Mouse (Mus musculus) intestine, embryonic 15.5 days (tissue): ENCODE data around the gene Cd59a. TPM values are rescaled to one million over a fixed set of nuclear protein-coding genes. Genes with fewer than 3 reads are reported as not detected.
A peak's percentile ranks its signal among the peaks of the same experiment; 100 is the strongest.

Experiments
- ATAC-seq: fragments of 200-750 bp; cut with Nextera tagmentation; 2 replicates; pipeline ENCODE4 v1.8.0; 2017; ENCODE audit warnings: moderate TSS enrichment, moderate library complexity
- H3K27ac ChIP-seq: fragments of 300-500 bp; sonication (generic); 2 replicates; pipeline ENCODE4 v1.5.1; 2015; ENCODE audit warnings: mild to moderate bottlenecking, inconsistent platforms
- H3K27me3 ChIP-seq: fragments of 300-500 bp; sonication (generic); replicated peaks from 2 replicates; pipeline ENCODE4 v1.6.1; 2015; ENCODE audit warnings: inconsistent platforms
- H3K36me3 ChIP-seq: fragments of 300-500 bp; sonication (generic); 2 replicates; pipeline ENCODE4 v1.6.1; 2015; ENCODE audit warnings: inconsistent platforms
- H3K4me1 ChIP-seq: fragments of 300-500 bp; sonication (generic); replicated peaks from 2 replicates; pipeline ENCODE4 v1.6.1; 2015; ENCODE audit warnings: inconsistent platforms
- H3K4me2 ChIP-seq: fragments of 300-500 bp; sonication (generic); replicated peaks from 2 replicates; pipeline ENCODE4 v1.6.1; 2015; ENCODE audit warnings: mild to moderate bottlenecking, inconsistent platforms
- H3K4me3 ChIP-seq: fragments of 300-500 bp; sonication (generic); replicated peaks from 2 replicates; pipeline ENCODE4 v1.5.1; 2015; ENCODE audit warnings: inconsistent platforms
- H3K9ac ChIP-seq: fragments of 300-500 bp; sonication (generic); 2 replicates; pipeline ENCODE4 v1.6.1; 2015; ENCODE audit warnings: inconsistent platforms
- H3K9me3 ChIP-seq: fragments of 300-500 bp; sonication (generic); 2 replicates; pipeline ENCODE4 v1.6.1; 2016; ENCODE audit warnings: inconsistent platforms
- WGBS: fragments of 180-500 bp; shearing (Covaris S2); methylation state at CpG from one replicate; pipeline ENCODE4 v1.1.7; 2015; 5-methylcytosine and 5-hydroxymethylcytosine counted together
- polyA plus RNA-seq: library from polyadenylated mRNA; unstranded; fragments of >200 nt; fragmentation: Nextera tagmentation; extraction: Ambion mirVana; gene quantifications from 2 replicates; pipeline ENCODE4 v1.2.1, GENCODE M21; 2015

Gene Cd59a
- polyA plus RNA-seq, 1 experiment from 2014 or later = 30.5 TPM

- Histone ChIP-seq H3K36me3 (no peaks in the 10 kb centered on the region), H3K27ac (0 out of 2 replicates have a peak overlapping the region, but pooled peaks have one; percentile 32), H3K27me3 (no peaks in the 10 kb centered on the region), H3K4me1 (peaks cover 11% of the 10 kb centered on the region; the same call in 1 of the 2 replicates), H3K9me3 (no peaks in the 10 kb centered on the region), H3K4me3 (no peak overlapping the region), H3K4me2 (no peak overlapping the region), H3K9ac (no peak overlapping the region)
- peak; percentile 64 for ATAC-seq
- 52% methylated on average over 6 of the region's 6 CpGs for WGBS
These were observed 34.6 kb downstream of the Cd59a start for GRCm38 (mm10) chr2:104130165-104130564.

DNA sequence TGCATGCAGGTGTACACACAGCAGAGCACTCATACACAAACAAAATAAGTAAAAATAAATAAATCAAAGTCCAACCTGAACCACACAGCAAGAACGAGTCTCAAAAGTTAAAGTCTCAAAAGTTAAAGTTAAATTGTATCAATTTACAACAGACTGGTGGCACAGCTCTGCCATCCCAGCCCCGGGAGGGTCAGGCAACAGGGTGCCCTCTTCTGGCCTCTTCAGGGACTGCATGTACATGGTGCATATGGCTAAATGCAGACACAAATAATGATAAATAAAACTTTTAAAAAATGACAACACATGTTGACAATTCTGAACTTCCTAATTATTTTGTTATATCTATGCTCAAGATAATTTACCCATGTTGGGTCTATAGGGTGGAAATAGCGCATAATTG is 35.4 kb downstream of the Cd59a start:
- 63% methylated on average over 3 of the region's 3 CpGs for WGBS
- H3K9me3 ChIP-seq = no peaks in the 10 kb centered on the region
- H3K4me2 ChIP-seq = no peak overlapping the region
- no peak overlapping the region for H3K9ac ChIP-seq
- no peak overlapping the region for H3K27ac ChIP-seq
- H3K4me3 ChIP-seq = no peak overlapping the region
- H3K27me3 ChIP-seq = no peaks in the 10 kb centered on the region
- H3K4me1 ChIP-seq = peaks cover 11% of the 10 kb centered on the region; the same call in 1 of the 2 replicates
- H3K36me3 ChIP-seq = no peaks in the 10 kb centered on the region
- ATAC-seq = no peak

GRCm38 (mm10) chr2:104132266-104132859 is 36.8 kb downstream of the Cd59a start:
- no peak overlapping the region for H3K27ac ChIP-seq
- H3K9ac ChIP-seq = no peak overlapping the region
- no peak overlapping the region for H3K4me2 ChIP-seq
- ATAC-seq = no peak
- no peaks in the 10 kb centered on the region for H3K9me3 ChIP-seq
- WGBS = 66% methylated on average over 7 of the region's 7 CpGs
- no peaks in the 10 kb centered on the region for H3K36me3 ChIP-seq
- H3K4me3 ChIP-seq = no peak overlapping the region
- H3K27me3 ChIP-seq = no peaks in the 10 kb centered on the region
- H3K4me1 ChIP-seq = peaks cover 11% of the 10 kb centered on the region; the same call in 1 of the 2 replicates

- Histone ChIP-seq H3K9ac (no peak overlapping the region), H3K4me2 (no peak overlapping the region), H3K27me3 (no peaks in the 10 kb centered on the region), H3K4me3 (no peak overlapping the region), H3K4me1 (peaks cover 11% of the 10 kb centered on the region; the same call in 1 of the 2 replicates), H3K9me3 (no peaks in the 10 kb centered on the region), H3K27ac (no peak overlapping the region), H3K36me3 (no peaks in the 10 kb centered on the region)
- 23% methylated on average over 12 of the region's 12 CpGs for WGBS
- no peak for ATAC-seq
These were observed 37.6 kb downstream of the Cd59a start for GRCm38 (mm10) chr2:104133042-104133810.

- 44% methylated on average over 8 of the region's 8 CpGs for WGBS
- H3K27me3 ChIP-seq = no peaks in the 10 kb centered on the region
- no peak overlapping the region for H3K4me3 ChIP-seq
- H3K27ac ChIP-seq = no peak overlapping the region
- no peak overlapping the region for H3K9ac ChIP-seq
- peak; percentile 27; the same call in 1 of the 2 replicates for ATAC-seq
- H3K4me1 ChIP-seq = peaks cover 9% of the 10 kb centered on the region; the same call in 1 of the 2 replicates
- no peaks in the 10 kb centered on the region for H3K36me3 ChIP-seq
- H3K9me3 ChIP-seq = no peaks in the 10 kb centered on the region
- no peak overlapping the region for H3K4me2 ChIP-seq
These were observed 38.8 kb downstream of the Cd59a start for GRCm38 (mm10) chr2:104134150-104135056.

GRCm38 (mm10) chr2:104135920-104136319 is 40.3 kb downstream of the Cd59a start:
- H3K4me2 ChIP-seq = no peak overlapping the region
- WGBS = 61% methylated on average over 2 of the region's 2 CpGs
- ATAC-seq = no peak

GRCm38 (mm10) chr2:104142140-104142539 is 46.5 kb downstream of the Cd59a start:
- H3K4me2 ChIP-seq = no peak overlapping the region
- no peaks in the 10 kb centered on the region for H3K27me3 ChIP-seq
- H3K4me1 ChIP-seq = no peaks in the 10 kb centered on the region
- no peak overlapping the region for H3K9ac ChIP-seq
- no peaks in the 10 kb centered on the region for H3K9me3 ChIP-seq
- no peak for ATAC-seq
- H3K36me3 ChIP-seq = no peaks in the 10 kb centered on the region
- H3K27ac ChIP-seq = no peak overlapping the region
- 88% methylated on average over 8 of the region's 8 CpGs for WGBS
- no peak overlapping the region for H3K4me3 ChIP-seq

More at GRCm38 (mm10) chr2:104135920-104136319, 40.3 kb downstream of the Cd59a start:
- Histone ChIP-seq H3K4me3 (no peak overlapping the region), H3K9ac (no peak overlapping the region), H3K9me3 (no peaks in the 10 kb centered on the region), H3K36me3 (no peaks in the 10 kb centered on the region), H3K4me1 (no peaks in the 10 kb centered on the region), H3K27ac (no peak overlapping the region), H3K27me3 (no peaks in the 10 kb centered on the region)

- Histone ChIP-seq H3K27me3 (no peaks in the 10 kb centered on the region), H3K4me2 (no peak overlapping the region), H3K4me3 (no peak overlapping the region), H3K36me3 (no peaks in the 10 kb centered on the region), H3K9ac (no peak overlapping the region), H3K9me3 (no peaks in the 10 kb centered on the region), H3K4me1 (no peaks in the 10 kb centered on the region), H3K27ac (no peak overlapping the region)
- no peak for ATAC-seq
- WGBS = 83% methylated on average over 12 of the region's 12 CpGs
These were observed 48.4 kb downstream of the Cd59a start for GRCm38 (mm10) chr2:104144004-104144403.

DNA sequence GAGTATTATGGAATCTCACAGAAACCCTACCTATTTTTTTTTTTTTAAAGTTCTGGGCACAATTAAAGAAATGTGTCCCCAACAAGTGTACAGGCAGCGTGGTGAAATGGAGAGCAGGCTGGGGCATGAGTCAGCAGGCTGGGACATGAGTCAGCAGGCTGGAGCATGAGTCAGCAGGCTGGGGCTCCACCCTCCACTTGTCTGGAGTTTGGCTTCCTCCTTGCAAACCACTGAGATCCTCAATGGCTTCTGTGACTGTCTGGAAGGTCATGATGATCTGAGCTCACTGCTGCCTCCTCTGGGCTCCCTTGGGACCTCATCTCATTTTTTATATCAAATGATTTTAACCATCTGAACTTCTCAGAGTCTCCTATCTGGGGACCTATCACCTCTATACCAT is 50.4 kb downstream of the Cd59a start:
- WGBS = 65% methylated on average over 1 of the region's 1 CpGs
- Histone ChIP-seq H3K4me2 (no peak overlapping the region), H3K9me3 (no peaks in the 10 kb centered on the region), H3K36me3 (no peaks in the 10 kb centered on the region), H3K4me1 (no peaks in the 10 kb centered on the region), H3K4me3 (no peak overlapping the region), H3K9ac (no peak overlapping the region), H3K27me3 (no peaks in the 10 kb centered on the region), H3K27ac (no peak overlapping the region)
- ATAC-seq = no peak

DNA sequence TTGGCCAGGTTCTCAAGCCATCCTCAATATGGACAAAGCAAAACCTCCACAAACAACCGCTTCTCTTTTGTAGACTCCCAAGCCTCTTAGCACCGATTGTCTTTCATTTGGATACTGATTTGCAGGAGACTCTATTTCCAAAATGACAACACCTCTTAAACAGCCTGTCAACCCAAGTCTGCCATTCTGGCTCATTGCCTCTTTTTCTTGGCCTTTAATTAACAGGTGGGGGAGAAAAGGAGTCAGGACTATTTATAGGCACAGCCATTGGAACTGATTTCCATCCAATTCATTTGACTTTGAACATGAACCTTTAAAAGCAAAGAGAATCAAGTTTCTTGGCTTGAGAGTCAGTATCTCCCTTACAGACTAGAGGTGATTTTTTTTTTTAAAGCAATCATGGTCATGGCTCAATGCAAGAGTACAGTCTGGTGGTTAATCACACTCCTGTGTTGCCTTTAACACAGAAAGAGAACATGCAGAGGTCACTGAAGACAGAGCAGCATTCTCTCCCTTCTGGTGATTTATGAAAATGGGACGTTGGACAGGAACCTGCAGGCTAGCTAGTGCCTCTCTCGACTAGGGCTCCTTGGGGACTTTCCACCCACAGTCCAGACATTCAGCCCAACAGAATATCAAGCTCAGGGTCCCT is 52.4 kb downstream of the Cd59a start:
- Histone ChIP-seq H3K27ac (no peak overlapping the region), H3K4me3 (no peak overlapping the region)
- 65% methylated on average over 4 of the region's 4 CpGs for WGBS

GRCm38 (mm10) chr2:104150608-104151397 is 55.2 kb downstream of the Cd59a start:
- Histone ChIP-seq H3K36me3 (no peaks in the 10 kb centered on the region), H3K4me2 (no peak overlapping the region), H3K9ac (no peak overlapping the region), H3K4me3 (no peak overlapping the region), H3K27me3 (no peaks in the 10 kb centered on the region), H3K27ac (no peak overlapping the region), H3K9me3 (no peaks in the 10 kb centered on the region), H3K4me1 (no peaks in the 10 kb centered on the region)
- ATAC-seq = no peak
- 79% methylated on average over 6 of the region's 6 CpGs for WGBS

More for the DNA sequence above, 52.4 kb downstream of the Cd59a start:
- no peaks in the 10 kb centered on the region for H3K9me3 ChIP-seq
- H3K4me1 ChIP-seq = no peaks in the 10 kb centered on the region
- no peaks in the 10 kb centered on the region for H3K36me3 ChIP-seq
- H3K27me3 ChIP-seq = no peaks in the 10 kb centered on the region
- no peak overlapping the region for H3K9ac ChIP-seq
- no peak for ATAC-seq
- no peak overlapping the region for H3K4me2 ChIP-seq
